Mouse (Mus musculus) kidney, adult 2 months (tissue): ENCODE results near the gene Bmp2k.

Source experiments
- CTCF ChIP-seq: fragments of 200-500 bp; conservative IDR thresholded peaks from 2 replicates; pipeline ENCODE4 v1.5.1; 2011; ENCODE audit warnings: low read depth, mild to moderate bottlenecking, control low read depth, low read length, moderate library complexity, mixed read lengths; ENCODE audit not compliant: insufficient read depth, insufficient read length
- POLR2A ChIP-seq: fragments of 200-500 bp; IDR thresholded peaks from one replicate; pipeline ENCODE4 v1.6.1; 2011; ENCODE audit warnings: low read depth, low read length, control low read depth

DNA sequence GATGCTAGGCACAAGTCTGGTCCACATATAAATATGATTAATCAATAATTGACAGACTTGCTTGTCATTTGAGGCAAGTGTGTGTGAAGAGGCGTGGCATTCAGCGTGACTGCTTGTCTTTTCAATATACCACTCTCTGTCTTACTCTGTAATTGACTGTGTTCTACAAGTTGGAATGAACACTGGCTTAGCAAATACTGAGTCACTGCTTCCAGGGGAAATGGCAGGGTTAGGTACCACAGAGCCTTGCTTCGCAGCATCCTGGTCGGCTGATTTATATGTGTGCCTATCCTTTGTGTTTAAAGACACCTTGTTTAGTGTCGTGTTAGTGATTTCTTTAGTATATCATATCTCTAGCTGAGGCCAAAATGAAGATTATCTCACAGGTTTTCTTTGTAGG is 3.0 kb downstream of the Bmp2k start:
- no peak for TF ChIP-seq CTCF
- TF ChIP-seq POLR2A = no peak
